Mouse (Mus musculus) liver, embryonic 14.5 days (tissue): ENCODE results near the gene C3.

Source experiments
- CTCF ChIP-seq: IDR thresholded peaks from 2 replicates; pipeline ENCODE4 v1.5.1; 2016; ENCODE audit warnings: antibody characterized with exemption, low read depth, control low read depth
- EP300 ChIP-seq: IDR thresholded peaks from 2 replicates; pipeline ENCODE4 v1.6.1; 2016; ENCODE audit warnings: antibody characterized with exemption, low read depth

- TF ChIP-seq CTCF: no peak
- TF ChIP-seq EP300: no peak
Measured at GRCm38 (mm10) chr17:57198252-57198651, 29.7 kb downstream of the C3 start.
